Mouse (Mus musculus) kidney, postnatal 25 days (tissue): ENCODE results near the gene Rsrp1.
A peak's percentile ranks its signal among the peaks of the same experiment; 100 is the strongest.
"Not testable (repeated sequence)": the region's sequence is repeated elsewhere in the genome, so short reads cannot be mapped to it uniquely, and the experiment has no call there.

Experiments
- DNase-seq, 2 experiments: peaks; one replicate each; pipeline ENCODE4 v3.0.0; 2021; ENCODE audit warnings: mixed read lengths in 2 of 2

The Rsrp1 gene

GRCm38 (mm10) chr4:134923258-134924018 is at the start of gene Rsrp1:
Gene Rsrp1 (plus strand): TSS chr4:134923592.
- DNase-seq, result peak; percentile 99

- no peak for DNase-seq
Observed at GRCm38 (mm10) chr4:134876171-134876570, 47.2 kb upstream of the Rsrp1 start.

GRCm38 (mm10) chr4:134879410-134879981 is 43.9 kb upstream of the Rsrp1 start:
- DNase-seq, result peak; percentile 80 to 88

- DNase-seq, result peak in 1 of 2 experiments; percentile 46
Observed at GRCm38 (mm10) chr4:134880041-134880440, 43.4 kb upstream of the Rsrp1 start.

GRCm38 (mm10) chr4:134883266-134883665 is 40.1 kb upstream of the Rsrp1 start:
- peak; percentile 40 to 57 for DNase-seq

- no peak for DNase-seq
Observed at GRCm38 (mm10) chr4:134883808-134884207, 39.6 kb upstream of the Rsrp1 start.

- no peak for DNase-seq
Observed at GRCm38 (mm10) chr4:134884364-134884763, 39.0 kb upstream of the Rsrp1 start.

- peak; percentile 63 to 76 for DNase-seq
Observed at GRCm38 (mm10) chr4:134892096-134892495, 31.3 kb upstream of the Rsrp1 start.

- DNase-seq, result no peak
Observed at GRCm38 (mm10) chr4:134897256-134897655, 26.1 kb upstream of the Rsrp1 start.

GRCm38 (mm10) chr4:134901126-134901525 is 22.3 kb upstream of the Rsrp1 start:
- no peak for DNase-seq

GRCm38 (mm10) chr4:134903046-134903445 is 20.3 kb upstream of the Rsrp1 start:
- no peak for DNase-seq

- not testable (repeated sequence) for DNase-seq
Observed at GRCm38 (mm10) chr4:134911406-134911805, 12.0 kb upstream of the Rsrp1 start.

- peak; percentile 79 to 85 for DNase-seq
Observed at GRCm38 (mm10) chr4:134913413-134913812, 10.0 kb upstream of the Rsrp1 start.

GRCm38 (mm10) chr4:134914122-134914863 is 9.1 kb upstream of the Rsrp1 start:
- DNase-seq, result no peak

- DNase-seq, result peak; percentile 96
Observed at GRCm38 (mm10) chr4:134914864-134915209, 8.6 kb upstream of the Rsrp1 start, which contains the start of gene Tmem50a. Gene Tmem50a (minus strand): TSS chr4:134915024.

- DNase-seq, result no peak
Observed at GRCm38 (mm10) chr4:134915223-134916050, 8.0 kb upstream of the Rsrp1 start.

- DNase-seq, result no peak
Observed at GRCm38 (mm10) chr4:134917194-134917593, 6.2 kb upstream of the Rsrp1 start.

- DNase-seq, result peak; percentile 87 to 92
Observed at GRCm38 (mm10) chr4:134918381-134918780, 5.0 kb upstream of the Rsrp1 start.

GRCm38 (mm10) chr4:134919733-134920540 is 3.5 kb upstream of the Rsrp1 start:
- no peak for DNase-seq

GRCm38 (mm10) chr4:134920631-134921030 is 2.8 kb upstream of the Rsrp1 start:
- no peak for DNase-seq

- DNase-seq, result no peak
Observed at GRCm38 (mm10) chr4:134921703-134922102, 1.7 kb upstream of the Rsrp1 start.
